Mouse (Mus musculus) stomach, postnatal 0 days (tissue): ENCODE results near the gene Kirrel2.

Experiments
- CTCF ChIP-seq: IDR thresholded peaks from 2 replicates; pipeline ENCODE4 v1.5.1; 2016; ENCODE audit warnings: antibody characterized with exemption, low read depth, mild to moderate bottlenecking, moderate library complexity
- EP300 ChIP-seq: optimal IDR thresholded peaks from 2 replicates; pipeline ENCODE3; 2016; ENCODE audit warnings: antibody characterized with exemption

- TF ChIP-seq EP300 (no peak), CTCF (no peak)
These were observed 2.0 kb upstream of the Kirrel2 start for GRCm38 (mm10) chr7:30459484-30459883.
